Mouse (Mus musculus): ENCODE results near the gene Ggcx.

Gene Ggcx

DNA sequence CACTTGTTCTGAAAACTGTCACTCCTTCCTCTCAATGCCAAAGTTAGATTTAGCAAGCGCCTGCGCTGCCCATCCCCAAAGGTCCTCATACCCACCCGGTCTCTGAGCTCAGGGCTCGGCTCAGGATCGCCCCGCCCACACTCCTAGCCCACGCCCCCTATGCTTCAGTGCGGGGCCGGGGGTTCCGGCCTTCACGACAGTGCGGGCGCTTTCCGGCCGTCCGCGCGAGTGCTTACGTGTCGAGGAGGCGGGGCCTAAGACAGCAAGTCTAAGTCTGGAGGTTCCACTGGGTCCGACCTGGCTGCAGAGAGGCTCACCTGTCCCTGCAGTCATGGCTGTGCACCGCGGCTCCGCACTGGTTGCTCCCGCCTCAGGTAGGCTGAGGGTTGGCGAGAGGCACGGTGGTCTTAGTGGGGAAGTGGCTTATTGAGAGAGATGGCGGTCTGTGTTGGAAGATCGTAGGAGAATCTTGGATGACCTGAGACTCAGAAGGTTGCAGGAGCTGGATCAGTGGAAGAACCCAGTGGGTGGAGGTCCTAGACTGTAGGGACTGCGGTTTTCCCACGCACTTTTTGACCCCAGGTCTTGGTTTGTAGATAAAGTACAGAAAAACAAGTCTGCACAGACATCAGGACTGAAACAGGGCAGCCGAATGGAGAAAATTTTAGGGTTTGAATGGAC is at the start of gene Ggcx:
Gene Ggcx (plus strand): TSS at position 233 of the 681 bp plus-strand sequence.
- peak; percentile 91 for DNase-seq

GRCm38 (mm10) chr6:72364985-72365384 is 49.1 kb upstream of the Ggcx start:
- no peak for DNase-seq

GRCm38 (mm10) chr6:72366304-72366703 is 47.8 kb upstream of the Ggcx start:
- DNase-seq, result no peak

DNA sequence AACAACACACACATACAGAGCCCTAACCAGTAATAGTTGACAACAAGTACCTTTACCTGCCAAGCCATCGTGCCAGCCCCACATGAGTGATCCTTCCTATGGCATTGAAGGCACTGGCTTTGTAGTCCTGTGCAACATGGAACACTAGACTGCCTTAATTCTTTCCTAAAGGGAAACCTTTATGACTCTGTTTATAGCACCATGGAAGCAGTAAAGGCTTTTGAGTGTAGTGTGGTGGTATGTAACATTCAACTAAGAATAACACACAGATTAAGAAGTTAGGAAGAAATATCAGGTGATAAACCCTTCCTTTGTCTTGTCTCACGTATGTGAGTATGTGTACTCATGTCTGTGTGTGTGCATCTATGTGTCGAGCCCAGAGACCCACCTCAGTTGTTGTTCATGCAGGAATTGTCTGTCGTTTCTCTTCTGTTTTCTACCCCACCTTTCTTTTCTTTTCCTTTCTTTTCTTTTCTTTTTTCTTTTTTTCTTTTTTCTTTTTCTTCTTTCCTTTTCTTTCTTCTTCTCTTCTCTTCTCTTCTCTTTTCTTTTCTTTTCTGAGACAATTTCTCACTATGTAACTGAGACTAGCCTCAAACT is 47.2 kb upstream of the Ggcx start, which contains the start of gene Rnf181:
Gene Rnf181 (minus strand): TSS at position 113 of the 600 bp plus-strand sequence.
- no peak for DNase-seq

DNA sequence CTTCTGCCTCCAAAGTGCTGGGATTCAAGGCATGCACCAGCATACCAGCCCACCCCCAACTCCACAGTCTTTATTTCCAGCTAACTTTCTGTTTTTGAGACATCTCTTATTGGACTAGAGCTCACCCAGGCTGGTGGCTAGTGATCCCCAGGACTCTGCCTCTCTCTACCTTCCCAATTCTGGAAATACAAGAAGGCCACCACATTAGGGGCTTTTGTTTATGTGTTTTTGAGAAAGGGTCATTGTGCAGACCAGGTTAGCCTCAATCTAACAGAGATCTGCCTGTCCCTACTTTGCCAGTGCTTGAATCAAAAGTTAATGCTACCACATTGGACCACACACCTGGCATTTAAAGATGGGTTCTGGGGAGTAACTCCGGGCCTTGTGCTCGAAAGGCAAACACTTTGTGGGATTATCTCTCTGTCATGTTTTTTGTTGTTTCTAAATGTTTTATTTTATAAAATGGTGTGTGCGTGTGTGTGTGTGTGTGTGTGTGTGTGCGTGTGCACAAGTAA is 46.6 kb upstream of the Ggcx start:
- no peak for DNase-seq

GRCm38 (mm10) chr6:72369557-72369956 is 44.6 kb upstream of the Ggcx start:
- no peak for DNase-seq

DNA sequence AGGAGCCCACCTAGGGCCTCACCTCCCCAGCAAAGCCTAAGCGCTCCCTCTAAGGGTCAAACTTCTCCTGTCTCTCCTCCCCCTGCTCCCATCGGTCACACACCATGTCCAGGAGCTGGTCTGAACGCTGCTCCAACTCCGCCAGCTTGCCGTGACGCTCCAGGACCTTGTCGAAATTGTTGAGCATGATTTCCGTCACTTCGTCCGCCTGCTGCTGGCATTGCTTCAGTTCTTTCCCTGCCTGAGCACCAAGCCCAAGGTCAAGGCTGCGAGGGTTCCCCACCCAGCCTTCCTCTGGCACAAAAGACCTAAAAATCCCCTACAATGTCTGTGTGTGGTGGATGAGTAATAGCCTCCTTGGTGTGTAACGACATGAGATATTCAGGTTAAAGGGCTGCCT is 44.0 kb upstream of the Ggcx start:
- DNase-seq, result no peak

DNA sequence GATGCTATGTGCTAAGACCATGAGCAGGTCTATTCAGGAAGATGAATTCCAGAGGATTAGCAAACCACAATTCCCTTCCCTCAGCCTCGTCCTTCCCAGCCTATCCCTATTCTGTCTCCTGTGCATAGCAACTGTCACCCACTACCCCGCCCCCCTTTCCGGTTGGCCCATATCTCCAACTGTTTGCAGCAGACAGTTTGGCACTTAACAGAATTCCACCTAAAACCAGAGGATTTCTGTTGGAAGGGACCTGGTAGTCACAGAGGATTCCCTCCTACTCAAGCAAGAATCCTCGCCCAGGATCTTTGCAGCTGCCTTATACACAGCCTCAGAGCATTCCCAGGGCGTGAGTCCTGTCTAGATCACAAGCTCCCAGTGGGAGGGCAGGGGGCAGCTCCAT is 43.0 kb upstream of the Ggcx start:
- DNase-seq, result peak; percentile 47

DNA sequence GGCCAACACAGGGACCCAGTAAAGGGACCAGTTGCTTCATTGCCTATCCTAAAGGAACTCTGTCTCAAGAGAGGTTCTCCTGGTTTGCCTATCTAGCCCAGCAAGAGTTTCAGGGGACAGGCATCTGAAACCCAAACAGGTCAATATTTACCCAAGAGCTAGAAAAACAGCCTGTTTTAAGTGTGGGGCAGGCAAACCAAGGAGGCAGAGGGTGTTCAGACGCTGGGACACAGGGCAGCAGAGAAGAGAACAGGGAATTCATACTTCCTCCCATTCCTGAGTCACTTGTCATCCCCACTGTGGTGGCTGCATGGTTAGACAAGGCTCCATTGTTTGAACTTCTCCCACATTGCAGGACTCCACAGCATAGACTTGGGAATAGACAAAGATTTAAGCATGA is 42.5 kb upstream of the Ggcx start:
- DNase-seq, result no peak

DNA sequence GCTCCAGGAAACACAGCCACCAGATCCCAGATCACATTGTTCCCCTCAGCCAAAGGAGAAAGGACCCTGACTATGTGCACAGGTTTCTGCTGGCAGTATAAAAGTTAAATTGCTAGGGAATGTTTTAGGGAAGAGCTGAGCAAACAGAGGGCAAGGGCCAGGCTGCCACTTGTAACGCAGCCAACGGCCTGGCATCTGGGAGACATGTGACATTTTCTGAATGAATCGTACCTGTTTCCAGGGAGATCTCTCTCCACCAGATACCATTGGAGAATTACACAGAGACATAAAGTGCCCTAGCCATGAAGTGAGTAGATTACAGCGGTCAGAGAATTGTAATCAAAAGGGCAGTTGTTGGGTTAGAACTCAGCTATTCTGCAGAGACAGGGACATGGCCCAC is 40.9 kb upstream of the Ggcx start:
- no peak for DNase-seq

DNA sequence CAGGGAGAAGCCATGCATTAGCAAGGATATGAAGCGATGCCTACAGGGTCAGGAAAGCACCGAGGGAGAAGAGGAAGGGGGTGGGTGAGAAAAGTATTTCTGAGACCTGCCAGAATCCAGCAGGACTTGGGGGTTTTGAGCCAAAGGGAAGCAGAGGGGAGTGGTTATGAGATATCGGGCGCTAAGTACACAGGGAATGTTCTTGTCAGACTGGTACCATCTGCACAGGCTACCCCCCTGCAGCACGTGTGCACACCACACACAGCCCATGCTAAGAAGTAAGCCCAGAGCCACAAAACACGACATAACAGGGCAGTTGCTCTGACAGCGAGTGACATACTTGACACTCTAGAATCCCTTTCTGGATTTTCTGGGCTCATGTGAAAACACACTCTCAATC is 39.9 kb upstream of the Ggcx start:
- no peak for DNase-seq

DNA sequence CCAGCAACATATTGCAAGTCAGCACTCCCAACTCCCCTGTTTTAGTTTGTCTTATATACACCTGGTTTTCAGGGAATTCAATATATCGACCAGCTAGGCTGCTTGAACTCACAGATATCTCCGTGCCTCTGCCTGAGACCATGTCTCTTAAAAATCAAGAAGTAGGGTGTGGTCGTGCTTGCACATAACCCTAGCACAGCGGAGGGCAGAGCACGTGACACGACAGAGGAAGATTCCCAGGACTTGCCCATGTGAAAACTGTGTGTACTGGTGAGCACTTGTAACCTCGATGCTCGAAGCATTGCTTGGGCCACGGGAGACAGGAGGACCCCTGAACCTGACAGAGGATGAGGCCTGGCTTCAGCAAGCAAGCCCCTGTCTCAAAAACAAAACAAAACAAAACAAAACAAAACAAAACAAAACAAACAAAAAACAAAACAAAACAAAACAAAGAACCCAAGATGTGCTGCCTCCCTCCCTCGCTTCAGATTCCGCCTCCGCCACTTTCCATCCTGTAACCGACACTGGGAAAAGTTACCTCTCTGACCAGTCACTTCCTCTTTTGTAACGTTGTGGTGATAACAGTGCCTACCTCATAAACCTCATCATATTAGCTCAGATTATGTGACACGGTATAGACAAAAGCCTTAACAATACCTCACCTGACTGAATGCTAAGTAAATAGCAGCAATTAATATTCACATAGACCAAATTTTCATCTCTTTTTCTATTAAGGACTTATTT is 39.1 kb upstream of the Ggcx start:
- no peak for DNase-seq

GRCm38 (mm10) chr6:72378510-72379234 is 35.4 kb upstream of the Ggcx start:
- DNase-seq, result no peak

- no peak for DNase-seq
Observed at GRCm38 (mm10) chr6:72379377-72380130, 34.6 kb upstream of the Ggcx start.

GRCm38 (mm10) chr6:72380131-72380770 is 33.9 kb upstream of the Ggcx start, which contains the start of gene Vamp5:
Gene Vamp5 (minus strand): TSS chr6:72380468.
- peak; percentile 42 for DNase-seq

- no peak for DNase-seq
Observed at GRCm38 (mm10) chr6:72382494-72382893, 31.6 kb upstream of the Ggcx start.

DNA sequence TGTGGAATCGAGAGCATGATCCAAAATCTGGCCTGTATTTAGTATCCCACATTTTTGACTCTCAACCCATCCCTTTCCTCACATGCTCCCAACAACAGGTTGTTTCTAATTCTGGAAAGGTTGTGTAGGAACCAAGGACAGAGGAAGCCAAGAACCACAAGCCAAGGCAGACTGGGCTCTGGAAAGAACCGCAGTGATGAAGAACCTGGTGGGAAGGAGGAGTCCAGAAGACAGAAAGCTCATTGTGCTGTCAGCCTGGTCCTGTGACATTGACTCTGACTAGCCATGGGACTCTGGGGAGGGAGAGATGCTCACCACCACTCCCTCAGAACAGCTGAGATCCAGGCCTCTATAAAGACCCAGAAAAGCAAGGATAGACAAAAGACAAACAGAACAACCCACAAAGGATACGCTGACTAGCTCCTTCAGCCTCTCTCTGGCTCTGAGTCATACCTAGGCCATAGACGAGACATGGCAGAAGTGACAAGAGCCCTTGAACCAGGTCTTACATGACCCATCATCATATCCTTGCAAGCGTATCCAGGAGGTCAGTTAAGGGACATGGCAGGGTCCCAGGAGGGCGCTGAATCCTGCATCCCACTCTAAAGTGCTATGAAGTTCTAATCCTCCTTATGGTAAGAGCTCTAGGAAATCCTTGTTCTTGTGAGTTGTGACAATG is 30.8 kb upstream of the Ggcx start:
- DNase-seq, result no peak

DNA sequence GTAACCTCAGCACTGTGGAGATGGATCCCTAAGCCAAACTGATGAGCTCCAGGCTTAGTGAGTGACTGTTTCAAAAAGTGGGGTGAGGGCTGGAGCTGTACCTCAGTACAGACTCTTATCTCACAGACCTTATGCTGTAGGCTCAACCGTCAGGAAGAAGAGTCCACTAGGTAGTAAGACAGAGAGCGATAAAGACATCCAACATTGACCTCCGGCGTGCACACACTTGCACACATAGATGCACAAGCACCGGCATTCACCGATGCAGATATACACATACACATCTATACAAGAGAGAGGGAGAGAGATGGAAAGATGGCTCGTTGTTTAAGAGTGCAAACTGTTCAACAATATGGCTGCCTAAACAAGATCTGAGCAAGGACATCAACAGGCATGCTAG is 30.2 kb upstream of the Ggcx start:
- DNase-seq, result no peak

DNA sequence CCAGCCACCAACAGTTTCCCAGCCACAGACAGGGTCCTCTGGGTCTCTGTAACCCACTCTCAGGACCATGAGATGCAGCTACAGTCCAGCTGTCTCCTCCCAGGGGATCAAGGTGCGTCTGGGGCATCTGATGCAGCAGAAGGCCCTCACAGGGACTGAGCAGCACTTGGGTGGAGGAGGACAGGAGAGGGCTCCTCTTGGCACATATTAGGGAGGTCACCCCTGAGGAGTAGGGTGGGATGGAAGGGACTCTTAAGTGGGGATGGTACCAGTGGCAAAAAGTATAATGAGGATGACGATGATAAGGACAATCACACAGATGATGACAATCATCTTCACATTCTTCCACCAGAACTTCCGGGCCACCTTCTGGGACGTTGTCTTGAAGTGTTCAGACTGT is 28.9 kb upstream of the Ggcx start:
- no peak for DNase-seq

DNA sequence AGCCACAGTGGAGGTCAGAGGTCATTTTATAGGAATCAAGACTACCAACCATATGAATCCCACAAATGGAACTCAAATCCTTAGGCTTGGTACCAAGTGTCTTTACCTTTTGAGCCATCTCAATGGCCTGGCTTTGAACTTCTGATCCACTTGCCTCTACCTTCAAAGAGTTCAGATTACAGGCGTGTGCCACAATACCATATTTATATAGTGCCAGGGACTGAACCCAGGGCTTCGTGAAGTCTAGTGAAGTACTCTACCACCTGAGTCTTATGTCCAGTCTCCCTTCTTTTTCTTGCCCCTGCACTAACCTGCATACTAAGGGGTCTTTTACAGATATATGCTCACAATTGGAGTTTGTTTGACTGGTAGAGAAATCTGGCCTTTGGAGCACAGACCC is 27.5 kb upstream of the Ggcx start:
- no peak for DNase-seq

GRCm38 (mm10) chr6:72387816-72388215 is 26.3 kb upstream of the Ggcx start:
- no peak for DNase-seq

All from right cerebral cortex, postnatal 25 days (tissue).